Mouse (Mus musculus): ENCODE data around the gene Clmn.

Gene Clmn

GRCm38 (mm10) chr12:104864439-104865165 is at the start of gene Clmn:
Gene Clmn (minus strand): TSS chr12:104865076.
- no peak for DNase-seq (ENCODE audit: extremely low spot score, low read depth, low spot score)

GRCm38 (mm10) chr12:104912990-104913389 is 48.1 kb upstream of the Clmn start:
- no peak for DNase-seq (ENCODE audit: extremely low spot score, low read depth, low spot score)

GRCm38 (mm10) chr12:104912281-104912933 is 47.5 kb upstream of the Clmn start:
- no peak for DNase-seq (ENCODE audit: extremely low spot score, low read depth, low spot score)

- no peak for DNase-seq (ENCODE audit: extremely low spot score, low read depth, low spot score)
Observed at GRCm38 (mm10) chr12:104909750-104910149, 44.9 kb upstream of the Clmn start.

- DNase-seq (ENCODE audit: extremely low spot score, low read depth, low spot score): no peak
Observed at GRCm38 (mm10) chr12:104908986-104909385, 44.1 kb upstream of the Clmn start.

- no peak for DNase-seq (ENCODE audit: extremely low spot score, low read depth, low spot score)
Observed at GRCm38 (mm10) chr12:104908024-104908781, 43.3 kb upstream of the Clmn start.

- no peak for DNase-seq (ENCODE audit: extremely low spot score, low read depth, low spot score)
Observed at GRCm38 (mm10) chr12:104907133-104907532, 42.3 kb upstream of the Clmn start.

- DNase-seq (ENCODE audit: extremely low spot score, low read depth, low spot score): no peak
Observed at GRCm38 (mm10) chr12:104904138-104904537, 39.3 kb upstream of the Clmn start.

- no peak for DNase-seq (ENCODE audit: extremely low spot score, low read depth, low spot score)
Observed at GRCm38 (mm10) chr12:104902392-104903053, 37.6 kb upstream of the Clmn start.

- DNase-seq (ENCODE audit: extremely low spot score, low read depth, low spot score): no peak
Observed at GRCm38 (mm10) chr12:104901320-104901719, 36.4 kb upstream of the Clmn start.

GRCm38 (mm10) chr12:104899835-104900234 is 35.0 kb upstream of the Clmn start:
- DNase-seq (ENCODE audit: extremely low spot score, low read depth, low spot score): no peak

GRCm38 (mm10) chr12:104899161-104899560 is 34.3 kb upstream of the Clmn start:
- no peak for DNase-seq (ENCODE audit: extremely low spot score, low read depth, low spot score)

GRCm38 (mm10) chr12:104898718-104899117 is 33.8 kb upstream of the Clmn start:
- no peak for DNase-seq (ENCODE audit: extremely low spot score, low read depth, low spot score)

GRCm38 (mm10) chr12:104897051-104897618 is 32.3 kb upstream of the Clmn start:
- DNase-seq (ENCODE audit: extremely low spot score, low read depth, low spot score): no peak

- no peak for DNase-seq (ENCODE audit: extremely low spot score, low read depth, low spot score)
Observed at GRCm38 (mm10) chr12:104896640-104897039, 31.8 kb upstream of the Clmn start.

- no peak for DNase-seq (ENCODE audit: extremely low spot score, low read depth, low spot score)
Observed at GRCm38 (mm10) chr12:104892245-104892644, 27.4 kb upstream of the Clmn start.

- no peak for DNase-seq (ENCODE audit: extremely low spot score, low read depth, low spot score)
Observed at GRCm38 (mm10) chr12:104890066-104890465, 25.2 kb upstream of the Clmn start.

GRCm38 (mm10) chr12:104886104-104886503 is 21.2 kb upstream of the Clmn start:
- no peak for DNase-seq (ENCODE audit: extremely low spot score, low read depth, low spot score)

GRCm38 (mm10) chr12:104882533-104882932 is 17.7 kb upstream of the Clmn start:
- no peak for DNase-seq (ENCODE audit: extremely low spot score, low read depth, low spot score)

- no peak for DNase-seq (ENCODE audit: extremely low spot score, low read depth, low spot score)
Observed at GRCm38 (mm10) chr12:104882061-104882460, 17.2 kb upstream of the Clmn start.

- no peak for DNase-seq (ENCODE audit: extremely low spot score, low read depth, low spot score)
Observed at GRCm38 (mm10) chr12:104881518-104882060, 16.7 kb upstream of the Clmn start.

Data from hindlimb bud, embryonic 11.5 days (tissue).